Mouse (Mus musculus): ENCODE results near the gene Bsnd. TPM values are rescaled to one million over a fixed set of nuclear protein-coding genes. Genes with fewer than 3 reads are reported as not detected.

The Bsnd gene
- total RNA-seq, 1 experiment from 2014 or later, result not detected

DNA sequence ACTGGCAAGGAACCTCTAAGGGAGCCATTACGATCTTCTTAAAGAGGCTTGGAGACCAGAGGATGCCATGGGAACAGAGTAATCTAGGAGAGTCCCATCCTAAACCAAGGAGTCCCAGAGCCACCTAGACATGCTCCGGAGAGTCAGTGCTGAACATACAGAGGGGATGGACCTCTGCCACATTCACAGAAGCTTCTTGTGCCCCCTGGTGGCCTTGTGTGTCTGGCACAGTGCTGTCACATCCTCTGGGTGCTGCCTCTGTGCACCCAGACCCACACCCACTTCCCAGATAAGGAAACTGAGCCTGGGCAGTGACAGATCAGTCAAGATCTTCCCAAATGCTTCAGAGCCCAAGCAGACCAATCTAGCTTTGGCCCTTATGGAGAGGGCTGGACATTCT is 1.6 kb upstream of the Bsnd start:
- ATAC-seq (replicated peaks; ENCODE audit: insufficient number of reproducible peaks, low FRiP score, low TSS enrichment, poor library complexity, severe bottlenecking), result no peak

DNA sequence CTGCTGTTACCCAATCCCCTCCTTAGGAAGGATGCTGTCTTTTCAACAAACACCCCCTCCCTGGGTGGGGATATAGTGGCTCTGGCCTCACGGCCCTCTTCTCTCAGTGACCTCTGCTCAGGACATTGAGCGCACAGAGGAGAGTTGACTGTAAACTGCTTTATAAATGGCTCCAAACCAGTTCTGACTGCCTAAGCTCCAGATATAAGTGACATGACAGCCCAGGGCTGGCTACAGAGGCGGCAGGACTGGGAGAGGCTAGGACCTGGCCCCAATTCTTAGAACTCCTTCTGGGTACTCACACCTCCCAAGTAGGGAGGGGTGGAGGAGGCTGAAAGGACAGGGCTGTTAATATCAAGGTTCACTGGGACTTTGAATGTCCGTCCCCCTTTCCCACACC is 1.5 kb downstream of the Bsnd start:
- no peak for ATAC-seq (replicated peaks; ENCODE audit: insufficient number of reproducible peaks, low FRiP score, low TSS enrichment, poor library complexity, severe bottlenecking)

DNA sequence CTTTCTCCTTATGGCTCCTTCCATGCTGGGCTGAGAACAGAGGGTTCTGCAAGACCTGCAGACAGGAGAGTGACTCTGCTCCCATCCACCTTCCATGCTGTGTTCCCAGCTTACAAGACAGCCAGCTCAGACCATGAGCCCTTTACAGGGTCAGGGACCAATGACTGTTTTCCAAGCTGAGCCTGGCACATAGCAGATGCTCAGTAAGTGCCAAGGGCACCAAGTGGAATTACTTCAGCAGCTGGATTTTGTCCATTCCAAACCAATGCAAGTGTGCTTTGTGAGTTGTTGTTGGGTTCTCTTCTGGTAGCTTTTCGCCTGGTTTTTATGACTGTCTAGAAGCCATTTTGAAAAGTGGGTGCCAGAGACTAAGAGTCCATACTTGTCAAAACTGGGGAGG is 8.3 kb downstream of the Bsnd start:
- no peak for ATAC-seq (replicated peaks; ENCODE audit: insufficient number of reproducible peaks, low FRiP score, low TSS enrichment, poor library complexity, severe bottlenecking)

GRCm38 (mm10) chr4:106483215-106483727 is 8.8 kb downstream of the Bsnd start:
- no peak for ATAC-seq (replicated peaks; ENCODE audit: insufficient number of reproducible peaks, low FRiP score, low TSS enrichment, poor library complexity, severe bottlenecking)

DNA sequence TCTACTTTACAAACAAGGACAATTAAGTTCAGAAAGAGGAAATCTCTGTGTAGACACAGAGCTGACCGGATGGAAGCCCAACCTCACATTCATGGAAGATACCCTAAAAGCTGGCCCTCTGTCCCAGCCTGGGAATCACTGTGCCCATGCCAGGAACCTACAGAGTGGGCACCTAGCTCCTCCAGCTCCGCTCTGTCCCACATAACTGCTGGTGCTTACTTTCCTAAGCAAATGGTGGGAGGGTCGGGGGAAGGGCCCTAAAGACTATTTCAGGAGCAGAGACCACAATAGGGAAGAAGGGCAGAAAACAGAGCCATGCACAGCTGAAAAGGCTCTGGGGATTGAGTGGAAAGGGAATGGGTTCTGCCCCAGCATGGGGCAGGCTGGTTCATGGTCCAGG is 11.5 kb downstream of the Bsnd start:
- ATAC-seq (replicated peaks; ENCODE audit: insufficient number of reproducible peaks, low FRiP score, low TSS enrichment, poor library complexity, severe bottlenecking), result no peak

DNA sequence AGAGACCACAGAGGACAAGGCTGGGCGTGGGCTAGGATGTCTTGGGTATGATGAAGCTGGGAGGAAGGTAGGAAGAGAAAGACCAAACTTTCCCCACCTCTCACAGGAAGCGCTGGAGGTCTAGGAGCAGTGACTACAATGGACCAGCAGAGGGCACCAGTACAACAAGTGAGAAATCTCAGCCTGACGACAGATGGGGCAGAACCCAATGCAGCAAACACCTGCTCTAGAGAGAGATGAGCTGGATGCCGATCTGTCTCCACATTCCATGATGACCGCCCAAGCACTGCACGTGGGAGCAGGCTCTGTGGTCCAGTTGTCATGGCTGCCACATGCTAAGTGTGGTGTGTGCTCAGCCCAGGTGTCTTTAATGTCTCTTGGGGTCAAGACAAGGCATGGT is 17.8 kb downstream of the Bsnd start:
- peak; percentile 63; the same call in 1 of the 2 replicates for ATAC-seq (replicated peaks; ENCODE audit: insufficient number of reproducible peaks, low FRiP score, low TSS enrichment, poor library complexity, severe bottlenecking)

- no peak for ATAC-seq (replicated peaks; ENCODE audit: insufficient number of reproducible peaks, low FRiP score, low TSS enrichment, poor library complexity, severe bottlenecking)
These were observed 19.7 kb downstream of the Bsnd start for GRCm38 (mm10) chr4:106472335-106472734.

- ATAC-seq (replicated peaks; ENCODE audit: insufficient number of reproducible peaks, low FRiP score, low TSS enrichment, poor library complexity, severe bottlenecking), result no peak
These were observed 21.2 kb downstream of the Bsnd start for GRCm38 (mm10) chr4:106470921-106471320.

DNA sequence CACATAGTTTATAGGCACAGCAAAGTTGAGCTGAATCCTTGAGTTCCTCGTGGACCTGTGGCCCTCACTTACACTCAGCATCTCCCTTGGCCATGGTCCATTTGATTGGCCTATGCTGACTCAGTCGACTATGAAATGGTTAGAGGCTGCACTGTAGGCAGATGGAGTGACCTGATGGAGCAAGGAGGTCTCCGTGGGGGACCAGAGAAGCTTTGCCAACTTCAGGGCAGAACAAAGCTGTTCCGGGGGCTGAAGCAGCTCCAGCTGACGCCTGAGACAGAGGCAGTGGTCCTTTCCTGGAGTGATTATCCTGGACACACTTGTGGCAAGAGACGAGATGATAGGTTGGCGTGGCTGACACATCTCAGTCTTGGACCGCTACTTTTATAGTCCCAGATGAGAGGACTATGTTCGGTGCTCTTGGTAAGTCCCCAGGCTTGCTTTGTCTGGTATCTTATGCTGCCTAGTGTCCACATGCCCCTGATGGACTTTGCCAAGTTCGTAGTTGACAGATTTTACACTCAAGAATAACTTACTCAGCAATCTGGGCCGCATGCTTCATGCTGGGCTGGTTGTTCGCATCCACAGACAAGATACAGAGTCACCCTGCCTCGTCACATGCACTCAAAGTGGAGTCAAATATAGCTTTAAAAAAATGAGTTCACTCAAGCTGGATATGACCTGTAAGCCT is 24.5 kb downstream of the Bsnd start:
- no peak for ATAC-seq (replicated peaks; ENCODE audit: insufficient number of reproducible peaks, low FRiP score, low TSS enrichment, poor library complexity, severe bottlenecking)

GRCm38 (mm10) chr4:106463174-106463801 is 28.8 kb downstream of the Bsnd start:
- ATAC-seq (replicated peaks; ENCODE audit: insufficient number of reproducible peaks, low FRiP score, low TSS enrichment, poor library complexity, severe bottlenecking), result no peak

- no peak for ATAC-seq (replicated peaks; ENCODE audit: insufficient number of reproducible peaks, low FRiP score, low TSS enrichment, poor library complexity, severe bottlenecking)
These were observed 29.6 kb downstream of the Bsnd start for GRCm38 (mm10) chr4:106462524-106462923.

DNA sequence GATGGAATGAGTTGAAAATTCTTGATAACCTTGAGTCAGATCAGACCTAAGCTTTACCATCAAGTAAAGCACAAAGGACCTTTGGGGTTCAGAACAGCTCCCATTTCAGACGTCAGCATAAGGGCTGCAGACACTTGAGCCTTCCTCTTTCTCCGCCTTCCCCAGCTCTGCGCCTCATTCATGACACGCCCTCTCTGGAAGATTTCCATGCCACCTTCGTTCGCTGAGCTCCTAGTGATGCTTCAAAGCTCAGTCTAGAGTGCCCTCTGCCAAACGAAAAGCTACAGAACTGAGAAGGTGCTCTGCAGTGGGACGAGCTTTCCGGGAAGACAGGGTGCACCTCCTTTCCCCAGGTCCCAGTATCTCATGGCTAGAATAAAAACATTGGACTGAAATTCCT is 30.1 kb downstream of the Bsnd start:
- no peak for ATAC-seq (replicated peaks; ENCODE audit: insufficient number of reproducible peaks, low FRiP score, low TSS enrichment, poor library complexity, severe bottlenecking)

DNA sequence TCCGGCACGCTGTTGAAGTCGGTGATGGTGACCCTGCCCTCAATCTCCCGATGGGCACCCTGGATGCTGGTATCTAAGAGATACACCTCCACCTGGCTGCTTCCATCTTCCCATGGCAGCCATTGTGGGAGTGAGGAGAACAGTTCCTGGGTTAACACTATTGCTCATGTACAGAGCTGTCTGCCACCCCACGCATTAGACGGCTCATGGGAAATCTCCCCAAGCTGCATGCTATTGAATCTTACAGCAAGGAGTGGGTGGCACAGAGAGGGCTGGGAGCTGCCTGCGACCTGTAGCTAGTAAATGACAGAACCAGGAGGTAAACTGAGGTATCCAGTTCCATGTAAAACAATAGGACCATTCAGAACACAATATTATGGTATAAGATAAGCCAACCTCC is 37.5 kb downstream of the Bsnd start:
- ATAC-seq (replicated peaks; ENCODE audit: insufficient number of reproducible peaks, low FRiP score, low TSS enrichment, poor library complexity, severe bottlenecking), result no peak

- ATAC-seq (replicated peaks; ENCODE audit: insufficient number of reproducible peaks, low FRiP score, low TSS enrichment, poor library complexity, severe bottlenecking), result no peak
These were observed 38.6 kb downstream of the Bsnd start for GRCm38 (mm10) chr4:106453516-106453915.

DNA sequence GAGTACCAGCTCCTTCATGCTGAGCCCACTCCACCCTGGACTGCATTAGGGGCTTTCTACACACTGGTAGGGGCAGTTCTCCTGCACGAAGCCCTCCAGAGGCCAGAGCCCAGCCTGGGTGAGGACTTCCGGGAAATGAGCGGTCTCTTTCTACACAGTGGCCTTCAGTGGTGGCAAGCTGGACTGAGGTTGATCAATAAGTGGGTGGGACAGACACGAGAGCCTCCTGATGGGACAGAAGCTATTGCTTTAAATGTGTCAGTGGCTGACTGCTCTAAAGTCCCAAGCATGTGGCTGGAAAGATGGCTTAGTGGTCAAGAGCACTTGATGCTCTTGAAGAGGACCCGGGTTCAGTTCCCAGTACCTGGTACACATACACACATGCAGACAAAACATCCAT is 39.0 kb downstream of the Bsnd start:
- no peak for ATAC-seq (replicated peaks; ENCODE audit: insufficient number of reproducible peaks, low FRiP score, low TSS enrichment, poor library complexity, severe bottlenecking)

GRCm38 (mm10) chr4:106452401-106452800 is 39.7 kb downstream of the Bsnd start:
- no peak for ATAC-seq (replicated peaks; ENCODE audit: insufficient number of reproducible peaks, low FRiP score, low TSS enrichment, poor library complexity, severe bottlenecking)

GRCm38 (mm10) chr4:106449306-106449705 is 42.8 kb downstream of the Bsnd start:
- no peak for ATAC-seq (replicated peaks; ENCODE audit: insufficient number of reproducible peaks, low FRiP score, low TSS enrichment, poor library complexity, severe bottlenecking)

DNA sequence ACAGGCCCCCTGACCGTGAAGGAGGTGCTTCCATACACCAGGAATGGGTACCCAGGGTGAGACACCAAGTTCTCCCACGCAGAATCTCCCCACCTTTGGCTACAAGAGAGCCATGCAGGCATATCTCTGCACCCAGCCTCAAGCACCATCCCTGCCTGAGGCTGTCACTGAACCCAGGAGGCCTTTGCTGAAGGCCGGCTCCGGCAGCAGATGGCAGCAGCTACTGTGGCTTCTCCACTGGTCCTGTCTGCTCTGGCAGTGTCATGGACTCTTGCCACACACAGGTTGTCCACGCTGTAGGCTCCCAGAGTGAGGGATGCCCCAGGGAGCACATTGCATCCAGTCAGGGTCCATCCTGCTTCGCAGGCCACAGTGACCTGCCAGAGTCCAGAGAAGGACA is 48.9 kb downstream of the Bsnd start:
- no peak for ATAC-seq (replicated peaks; ENCODE audit: insufficient number of reproducible peaks, low FRiP score, low TSS enrichment, poor library complexity, severe bottlenecking)

GRCm38 (mm10) chr4:106438763-106439162 is 53.3 kb downstream of the Bsnd start:
- no peak for ATAC-seq (replicated peaks; ENCODE audit: insufficient number of reproducible peaks, low FRiP score, low TSS enrichment, poor library complexity, severe bottlenecking)

- ATAC-seq (replicated peaks; ENCODE audit: insufficient number of reproducible peaks, low FRiP score, low TSS enrichment, poor library complexity, severe bottlenecking), result no peak
These were observed 54.9 kb downstream of the Bsnd start for GRCm38 (mm10) chr4:106437207-106437606.

Data from monocyte, adult 5-6 weeks (primary cell).